Mouse (Mus musculus) R1 (cell line): Measurements from ENCODE around the gene Kbtbd2.

Source experiments
- DNase-seq: peaks from one replicate; pipeline ENCODE4 v3.0.0-alpha.2; 2018; ENCODE audit warnings: low read depth, low spot score

Gene Kbtbd2

DNA sequence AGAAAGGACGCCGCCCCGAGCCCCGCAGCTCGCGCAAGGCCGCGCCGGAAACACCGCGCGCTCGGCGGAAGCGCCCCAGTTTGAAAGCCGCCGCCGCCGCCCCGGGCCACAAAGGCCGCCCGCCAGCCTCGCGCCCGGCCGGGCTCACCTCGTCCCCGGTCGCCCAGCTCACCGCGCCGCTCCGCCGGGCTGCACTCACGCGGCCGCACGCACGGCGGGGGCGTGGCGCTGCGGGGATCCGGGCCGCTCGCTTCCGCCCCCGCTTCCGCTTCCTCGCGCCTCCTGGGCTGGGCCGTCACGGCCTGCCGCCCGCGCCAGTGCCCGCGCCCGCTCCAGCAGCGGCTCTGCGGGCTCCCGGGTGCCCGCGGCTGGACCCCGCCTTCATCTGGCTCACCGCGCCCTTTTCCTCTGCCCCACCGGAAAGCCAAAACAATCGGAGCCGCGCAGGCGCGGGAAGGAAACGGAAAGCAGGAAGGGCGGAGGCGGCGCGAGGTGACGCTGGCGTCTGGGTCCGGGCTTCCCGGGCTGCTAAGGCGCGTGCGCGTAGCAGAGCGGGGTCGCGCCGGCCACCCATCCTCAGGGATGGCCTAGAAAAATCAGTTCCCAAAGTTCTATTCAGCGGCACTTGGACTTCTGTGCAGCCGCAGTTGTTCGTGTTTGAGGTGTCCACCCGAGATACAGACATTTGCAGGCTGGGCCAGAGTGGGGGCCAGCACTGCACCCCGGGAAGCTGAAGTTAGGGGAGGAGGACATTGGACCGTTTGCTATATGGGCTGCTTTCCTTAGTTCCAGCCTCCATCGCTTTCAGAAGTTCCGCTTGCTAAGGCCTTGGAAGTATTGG, at the start of gene Kbtbd2:
Kbtbd2 (minus strand) TSS at position 503 of the 841 bp plus-strand sequence.
- peak; percentile 94 for DNase-seq

DNA sequence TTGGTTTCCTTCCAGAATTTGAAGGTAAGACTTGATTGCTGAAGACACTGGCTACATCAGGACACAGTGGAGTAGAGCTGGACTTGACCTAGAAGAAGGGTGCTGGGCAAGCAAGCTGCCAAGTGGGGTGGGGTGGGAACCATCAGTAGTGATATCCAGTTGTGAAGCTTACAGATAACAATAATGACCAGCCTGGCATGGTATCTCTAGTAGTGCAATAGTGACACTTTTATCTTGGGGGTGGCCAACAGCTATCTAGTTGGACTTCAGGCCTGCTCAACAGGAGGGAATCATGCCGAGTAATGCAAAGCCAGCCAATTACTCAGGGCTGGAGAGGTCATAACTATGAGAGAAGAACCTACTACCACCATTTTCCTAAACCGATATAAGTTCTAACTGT, 46.8 kb upstream of the Kbtbd2 start:
- no peak for DNase-seq

DNA sequence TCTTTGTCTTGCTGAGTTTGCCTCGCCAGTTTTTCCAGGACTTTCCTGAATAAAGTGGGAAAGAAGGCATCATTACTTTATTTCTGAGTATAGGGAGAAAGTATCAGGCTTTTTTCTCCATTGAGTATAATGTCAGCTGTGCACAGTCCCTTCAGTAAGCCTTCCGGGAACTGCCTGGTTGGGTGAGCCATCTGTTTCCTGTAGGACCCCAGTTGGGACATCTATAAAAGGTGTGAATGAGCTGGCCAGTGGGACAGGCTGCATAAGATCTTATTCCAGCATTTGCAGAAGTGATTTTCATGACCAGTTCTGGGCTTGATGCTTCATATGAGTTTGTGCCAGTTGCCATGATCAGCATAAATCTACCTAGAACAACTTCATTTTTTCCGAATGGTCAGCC, 45.6 kb upstream of the Kbtbd2 start:
- DNase-seq, result no peak

DNA sequence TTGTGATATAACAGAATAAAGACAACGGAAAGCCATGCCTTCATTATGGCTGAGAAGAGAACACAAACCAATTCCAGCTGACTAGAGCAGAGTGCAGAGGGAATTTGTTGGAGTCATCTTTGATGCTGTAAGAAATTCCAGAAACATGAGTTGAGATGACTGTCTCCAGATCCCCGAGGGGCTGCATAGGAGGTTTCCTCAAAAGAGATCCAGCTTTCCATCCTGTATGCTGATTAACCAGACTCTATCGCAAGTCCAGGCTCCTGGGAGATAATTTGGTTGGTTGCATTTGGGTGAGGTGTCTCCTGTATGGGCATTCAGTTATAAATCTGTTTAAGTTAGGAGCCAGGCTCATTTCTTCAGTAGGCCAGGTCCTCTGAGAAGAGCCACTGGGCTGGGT, 40.0 kb upstream of the Kbtbd2 start:
- no peak for DNase-seq

DNA sequence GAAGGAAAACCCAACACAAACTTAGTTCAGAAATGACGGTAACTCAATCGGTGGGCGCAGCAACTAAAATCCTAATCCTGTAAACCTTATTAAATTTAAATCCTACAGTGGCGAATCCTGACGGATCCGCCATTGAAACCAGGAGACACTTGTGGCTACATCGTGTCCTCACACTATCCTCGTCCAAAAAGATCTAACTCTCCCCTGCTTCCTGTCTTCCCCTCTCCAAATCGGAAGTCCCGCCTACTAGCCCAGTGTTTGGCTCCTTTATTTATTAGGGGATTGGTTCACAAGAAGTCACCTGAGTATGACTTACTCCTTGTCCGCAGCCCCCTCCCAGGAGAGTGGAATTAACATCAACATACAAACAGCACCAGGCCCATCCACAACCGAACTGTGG, 39.6 kb upstream of the Kbtbd2 start:
- DNase-seq, result peak; percentile 91

DNA sequence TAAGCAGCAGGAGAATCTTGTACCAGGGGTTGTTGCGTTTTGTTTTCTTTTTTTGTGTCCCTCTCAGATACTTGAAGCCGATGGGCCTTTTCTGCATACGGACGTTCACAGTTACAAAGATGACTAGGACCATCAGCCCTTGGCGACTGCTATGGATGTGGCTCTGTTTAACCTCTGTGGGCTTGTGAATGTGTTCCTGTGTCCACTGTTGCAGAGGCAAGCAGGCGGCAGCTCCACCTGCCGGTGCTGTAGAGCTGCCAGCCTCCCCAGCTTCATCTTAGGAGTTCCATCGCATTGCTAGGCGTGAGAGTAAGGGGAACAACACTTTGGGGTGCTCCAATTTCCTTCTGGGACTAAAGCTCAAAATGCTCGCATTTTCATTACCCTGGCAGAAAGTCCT, 37.9 kb upstream of the Kbtbd2 start:
- peak; percentile 65 for DNase-seq

DNA sequence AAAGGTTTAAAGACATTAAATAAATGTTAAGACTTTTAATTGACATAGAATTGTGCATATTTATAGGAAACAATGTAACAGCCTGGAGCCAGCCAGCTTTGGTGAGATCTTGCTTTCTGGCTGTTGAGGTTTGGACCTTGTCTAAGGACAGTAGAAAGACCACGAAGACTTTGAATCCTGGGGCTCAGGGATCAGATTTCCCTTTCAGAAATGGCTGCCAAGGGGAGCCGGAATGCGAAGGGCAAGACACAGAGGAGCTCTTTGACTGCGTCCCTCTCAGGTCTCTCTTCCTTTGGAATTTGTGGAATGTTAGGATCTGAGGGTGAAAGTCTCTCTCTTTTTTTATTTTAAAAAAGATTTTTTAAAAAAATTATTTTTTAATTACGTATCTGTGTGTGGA, 37.2 kb upstream of the Kbtbd2 start:
- peak; percentile 55 for DNase-seq

DNA sequence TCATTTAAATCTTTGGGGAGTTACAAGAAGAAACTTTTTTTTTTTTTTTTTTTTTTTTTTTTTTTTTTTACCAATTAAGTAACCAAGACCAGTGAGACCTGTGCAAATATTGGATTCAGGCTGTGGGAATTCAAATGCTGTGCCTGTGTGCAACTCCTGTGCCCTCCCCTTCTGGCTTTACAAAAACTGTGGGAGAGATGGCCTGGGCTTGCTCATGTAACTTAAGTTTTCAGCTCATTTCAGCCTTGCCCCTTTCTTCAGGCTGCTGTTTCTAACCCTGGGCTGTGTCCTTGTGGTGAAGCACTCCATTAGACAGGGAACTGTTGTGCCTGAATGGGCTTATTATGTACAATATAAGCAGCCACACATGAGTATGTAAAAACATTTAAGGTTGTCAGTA, 35.2 kb upstream of the Kbtbd2 start:
- DNase-seq, result peak; percentile 57

DNA sequence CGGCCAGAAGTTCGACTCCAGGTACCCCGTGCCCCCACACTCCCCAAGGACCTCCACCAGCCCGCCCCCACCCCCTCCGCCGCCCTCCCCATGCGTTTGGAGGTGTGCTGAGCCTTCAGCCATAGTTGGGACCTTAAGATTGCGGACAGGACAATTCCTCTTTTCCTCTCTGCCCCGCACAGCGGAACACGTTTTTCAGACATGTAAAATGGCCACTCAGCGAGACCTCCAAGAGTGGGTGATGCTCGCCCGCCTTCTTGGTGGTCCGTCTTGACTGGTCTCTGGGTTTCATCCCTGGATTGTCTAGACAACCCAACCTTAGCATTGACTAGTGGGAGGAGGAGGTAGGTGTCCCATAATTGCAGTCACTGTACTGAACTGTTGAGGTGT, 34.8 kb upstream of the Kbtbd2 start:
- DNase-seq, result peak; percentile 52

DNA sequence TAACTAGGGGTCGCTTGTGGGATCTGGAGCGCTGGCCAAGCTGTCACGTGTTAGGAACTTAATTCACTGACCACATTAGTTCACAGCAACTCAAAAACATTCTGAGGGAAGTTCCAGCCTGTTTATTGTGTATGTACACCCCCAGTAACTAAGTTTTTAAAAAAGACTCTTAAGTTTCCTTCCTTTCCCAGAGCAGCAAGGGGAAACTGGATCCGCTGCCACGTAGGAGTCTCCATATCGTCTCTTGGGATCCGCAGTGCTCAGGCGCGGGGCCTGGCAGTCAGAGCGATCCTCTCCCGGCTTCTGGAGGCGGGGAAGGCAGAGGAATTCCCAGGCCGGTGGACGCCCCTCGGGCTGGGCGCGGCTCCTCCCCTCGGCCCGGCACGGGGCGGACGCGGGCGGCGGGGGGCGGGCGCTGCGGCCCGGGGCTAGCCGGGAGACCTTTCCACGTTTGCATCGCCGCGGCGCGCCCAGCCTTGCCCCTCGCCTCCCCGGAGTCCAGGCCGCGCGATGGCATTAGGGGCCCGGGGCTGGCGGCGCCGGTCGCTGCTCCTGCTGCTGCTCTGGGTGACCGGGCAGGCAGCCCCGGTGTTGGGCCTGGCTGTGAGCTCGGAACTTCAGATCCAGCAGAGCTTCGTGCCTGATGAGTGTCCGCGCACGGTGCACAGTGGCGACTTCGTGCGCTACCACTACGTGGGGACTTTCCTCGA, 34.2 kb upstream of the Kbtbd2 start, which contains the start of gene Fkbp9:
Fkbp9 (plus strand) TSS at position 363 of the 710 bp plus-strand sequence.
- peak; percentile 85 for DNase-seq

DNA sequence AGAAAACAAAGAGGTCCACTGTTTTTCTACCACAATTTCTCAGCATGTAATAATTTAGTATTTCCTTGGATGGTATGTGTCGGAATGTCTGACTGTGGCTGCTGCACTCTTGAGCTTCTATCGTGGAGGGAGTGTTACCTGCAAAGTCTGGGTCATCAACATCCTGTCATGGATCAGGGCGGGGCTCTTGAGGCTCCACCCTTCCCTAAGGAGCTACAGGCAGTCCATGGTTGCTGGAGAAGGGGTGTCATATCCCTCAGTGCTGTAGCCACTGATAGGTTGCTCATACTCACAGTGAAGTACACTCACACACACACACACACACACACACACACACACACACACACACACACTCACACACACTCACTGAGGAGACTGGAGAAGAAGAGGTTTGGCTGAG, 28.0 kb upstream of the Kbtbd2 start:
- DNase-seq, result no peak

DNA sequence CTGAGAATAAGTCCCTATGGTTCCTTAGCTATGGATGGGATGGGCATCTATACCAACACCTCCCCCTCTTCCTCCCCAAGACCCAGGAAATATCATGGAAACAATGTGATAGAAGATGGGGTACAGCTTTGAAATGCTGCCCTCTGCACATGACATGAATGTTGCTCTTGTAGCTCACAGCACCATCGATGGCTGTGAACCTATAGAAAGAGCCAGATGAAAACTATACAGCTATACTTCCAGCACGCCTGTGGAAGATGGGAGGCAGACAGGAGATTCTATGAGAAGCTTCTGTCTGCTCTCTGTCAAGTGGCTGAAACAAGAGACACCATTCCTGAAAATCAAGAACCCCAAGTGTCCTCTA, 21.5 kb upstream of the Kbtbd2 start:
- DNase-seq, result no peak

DNA sequence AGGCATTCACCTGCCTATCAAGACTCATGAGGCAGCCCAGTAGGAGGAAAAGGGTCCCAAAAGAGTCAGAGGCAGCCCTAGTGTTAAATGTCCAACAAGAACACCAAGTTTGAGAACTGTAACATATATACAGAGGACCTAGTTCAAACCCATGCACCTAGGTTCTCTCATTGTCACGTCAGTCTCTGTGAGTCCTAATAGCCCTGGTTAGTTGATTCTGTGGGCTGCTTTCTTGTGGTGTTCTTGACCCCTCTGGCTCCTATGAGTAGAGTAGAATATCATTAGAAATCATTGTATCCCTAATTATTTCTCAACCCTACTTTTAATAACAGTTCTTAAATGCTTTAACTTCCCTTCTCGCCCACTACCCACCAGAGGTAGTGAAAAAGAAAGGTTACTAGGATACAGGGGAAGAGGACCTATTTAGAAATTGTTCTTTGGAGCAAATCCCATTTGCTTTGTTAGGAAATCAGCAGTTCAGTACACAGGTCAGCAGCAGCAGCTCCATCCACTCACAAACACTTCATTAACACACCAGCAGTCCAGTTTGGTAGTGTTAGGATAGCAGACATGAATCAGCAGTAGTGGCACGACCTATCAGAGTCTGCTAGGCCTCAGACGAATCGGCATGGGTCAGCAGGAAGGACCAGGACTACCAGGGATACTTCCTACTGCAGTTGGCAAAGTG, 21.0 kb upstream of the Kbtbd2 start:
- no peak for DNase-seq

DNA sequence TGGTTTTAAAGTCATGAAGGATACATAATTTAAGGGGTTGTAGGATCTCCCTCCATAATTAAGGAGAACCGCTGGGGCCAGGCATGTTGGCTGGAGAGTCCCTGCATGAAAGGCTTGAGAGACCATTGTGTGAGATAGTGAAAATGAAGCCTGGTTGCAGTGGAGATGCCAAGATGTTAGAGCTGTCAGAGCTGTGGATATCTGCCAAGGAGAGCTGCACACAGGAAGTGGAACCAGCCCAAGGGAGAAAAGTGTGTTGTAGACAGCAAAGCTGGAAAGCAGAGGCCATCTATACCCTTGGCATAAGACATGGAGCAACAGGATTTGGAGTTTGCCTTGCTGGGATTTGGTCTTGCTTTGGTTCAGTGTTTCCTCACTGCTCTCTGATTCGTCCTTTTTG, 15.7 kb upstream of the Kbtbd2 start:
- DNase-seq, result no peak

DNA sequence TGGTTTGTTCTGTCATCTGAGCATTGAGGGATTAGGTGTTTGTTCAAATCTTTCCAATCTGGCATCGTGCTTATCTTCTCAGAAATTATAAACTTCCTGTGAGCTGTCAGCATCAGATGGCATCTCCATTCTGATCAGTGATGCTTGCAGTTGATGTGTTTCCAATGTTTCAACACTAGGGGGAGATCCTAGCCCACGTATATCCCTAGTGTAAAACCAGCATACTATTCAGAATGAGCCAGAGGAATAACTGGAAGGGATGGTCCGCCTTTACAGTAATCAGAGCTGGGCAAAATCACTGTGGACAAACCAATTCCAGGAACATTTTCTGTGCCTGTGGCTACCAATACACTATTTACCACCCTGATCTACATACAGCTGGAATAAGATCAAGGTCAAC, 11.0 kb upstream of the Kbtbd2 start:
- peak; percentile 53 for DNase-seq

DNA sequence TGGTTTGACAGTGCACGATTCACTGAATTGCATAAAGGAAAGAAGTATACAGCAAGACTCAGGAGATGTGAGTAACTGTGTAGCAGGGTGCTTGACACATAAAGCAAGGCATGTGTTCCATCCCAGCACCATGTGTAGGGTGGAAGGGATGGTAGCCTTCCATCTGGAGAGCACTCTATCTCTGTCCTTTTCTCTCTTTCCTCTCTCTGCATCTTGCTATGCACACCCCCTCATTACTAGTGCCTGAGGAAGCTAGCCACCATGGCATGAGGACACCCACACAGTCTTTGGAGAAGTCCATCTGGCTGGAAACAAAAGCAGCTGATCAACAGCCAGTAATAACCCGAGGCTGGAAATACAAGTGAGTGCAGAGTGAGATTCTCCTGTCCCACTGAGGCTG, 8.6 kb upstream of the Kbtbd2 start:
- DNase-seq, result no peak

DNA sequence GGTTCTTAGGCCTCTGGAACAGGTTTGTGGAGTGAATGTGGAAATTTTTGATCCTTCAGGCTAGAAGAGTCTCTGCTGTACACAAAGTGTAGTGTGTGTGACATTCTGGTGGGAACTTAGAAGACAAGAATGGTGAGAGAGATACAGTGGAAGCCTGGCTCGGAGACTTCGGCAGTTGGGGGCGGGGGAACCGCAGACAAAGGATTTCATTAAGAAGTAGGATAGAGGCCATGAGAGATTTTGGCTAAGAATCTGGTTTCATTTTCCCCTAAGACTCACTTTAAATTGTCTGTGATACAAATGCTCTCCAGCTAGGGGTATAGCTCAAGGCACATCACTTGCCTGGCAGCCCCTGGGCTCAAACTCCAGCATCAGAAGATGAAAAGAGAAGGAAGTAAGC, 7.4 kb upstream of the Kbtbd2 start:
- DNase-seq, result no peak

DNA sequence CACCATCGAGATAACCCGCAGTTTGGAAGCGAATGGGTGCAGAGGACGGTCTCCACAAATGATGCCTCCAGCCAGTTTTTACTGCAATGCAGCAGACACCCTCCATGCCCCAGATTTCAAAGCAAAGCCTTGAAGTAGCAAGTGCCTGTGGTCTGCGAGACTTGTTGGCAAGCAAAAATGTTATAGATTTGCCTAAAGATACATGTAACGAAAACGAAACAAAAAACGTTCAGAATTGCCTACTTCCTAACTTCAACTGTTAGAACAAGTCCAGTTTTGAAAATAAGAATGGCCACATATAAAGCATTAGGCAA, 496 bp upstream of the Kbtbd2 start:
- no peak for DNase-seq

DNA sequence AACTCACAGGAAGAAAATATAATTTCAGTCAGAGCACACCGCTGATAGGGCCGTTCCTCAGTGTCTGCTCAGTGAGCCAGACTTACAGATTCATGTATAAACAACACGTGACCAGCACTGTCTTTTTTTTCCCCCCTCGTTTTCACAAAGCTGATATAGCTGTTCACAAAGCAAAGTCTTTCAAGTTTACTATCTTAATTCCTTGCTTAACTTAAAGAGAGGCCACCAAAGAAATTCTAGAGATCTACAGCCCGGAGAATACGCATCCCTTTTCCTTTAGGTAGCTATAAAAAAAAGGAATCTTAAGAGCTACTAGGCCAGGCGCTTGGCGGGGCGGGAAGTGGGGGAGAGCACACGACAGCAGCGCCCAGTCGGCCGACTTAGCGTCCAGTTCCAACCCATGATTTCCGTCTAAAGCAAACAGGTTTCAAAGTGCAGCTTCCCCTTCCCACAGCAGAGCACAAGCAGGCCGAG, 908 bp downstream of the Kbtbd2 start:
- DNase-seq, result peak; percentile 40

DNA sequence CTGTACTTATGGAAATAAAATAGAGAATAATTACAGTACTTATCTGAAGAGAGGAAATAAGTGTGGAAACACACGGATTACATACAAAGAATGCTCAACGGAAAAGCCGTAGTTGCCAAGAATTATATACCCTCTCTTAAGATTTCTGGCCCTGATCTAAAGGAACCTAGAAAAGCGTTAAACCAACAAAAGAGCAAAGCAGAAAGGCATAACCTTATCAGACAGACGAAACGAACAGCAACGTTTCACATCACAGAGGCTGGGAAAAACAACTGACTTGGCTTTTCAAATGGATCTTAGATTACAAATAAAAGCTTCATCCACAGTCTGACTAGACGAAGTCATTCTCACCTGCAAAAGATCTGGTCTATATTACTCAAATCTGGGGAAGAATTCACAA, 1.4 kb downstream of the Kbtbd2 start:
- no peak for DNase-seq

DNA sequence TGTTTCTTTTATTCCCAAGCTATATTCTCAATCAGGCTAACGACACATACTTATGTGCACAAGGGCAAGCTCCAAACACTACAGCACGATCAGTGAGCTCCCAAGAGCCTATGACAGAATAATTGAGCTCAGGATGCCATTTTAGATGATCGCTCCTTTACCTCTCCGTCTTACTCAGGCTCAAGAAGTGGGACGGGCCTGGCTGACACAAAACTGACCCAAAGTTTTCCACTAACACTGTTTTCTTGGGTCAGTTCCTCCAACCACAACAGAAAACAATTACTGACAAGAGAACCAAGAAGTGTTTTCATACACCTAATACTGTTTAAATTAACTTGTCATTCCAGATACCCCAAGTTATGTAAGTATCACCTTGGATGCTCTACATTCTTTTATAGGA, 2.8 kb downstream of the Kbtbd2 start:
- no peak for DNase-seq

DNA sequence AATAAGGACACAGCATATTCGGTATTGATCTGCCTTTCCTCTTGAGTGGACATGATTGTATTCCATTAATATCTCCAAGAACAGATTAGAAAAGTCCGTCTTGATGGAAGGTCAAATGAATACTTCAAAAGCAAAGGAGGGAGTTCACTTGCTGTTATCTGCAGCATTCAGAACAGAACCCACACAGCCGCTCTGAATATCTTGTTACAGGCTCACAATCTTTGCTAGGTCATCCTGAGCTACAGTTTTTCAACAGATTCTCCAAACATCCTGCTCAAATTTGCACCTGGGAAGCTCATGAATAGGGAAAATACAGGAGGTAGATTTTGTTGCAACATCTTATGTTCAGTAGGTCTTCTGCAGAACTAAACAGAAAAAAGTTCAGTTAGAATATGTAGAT, 8.3 kb downstream of the Kbtbd2 start:
- DNase-seq, result no peak

DNA sequence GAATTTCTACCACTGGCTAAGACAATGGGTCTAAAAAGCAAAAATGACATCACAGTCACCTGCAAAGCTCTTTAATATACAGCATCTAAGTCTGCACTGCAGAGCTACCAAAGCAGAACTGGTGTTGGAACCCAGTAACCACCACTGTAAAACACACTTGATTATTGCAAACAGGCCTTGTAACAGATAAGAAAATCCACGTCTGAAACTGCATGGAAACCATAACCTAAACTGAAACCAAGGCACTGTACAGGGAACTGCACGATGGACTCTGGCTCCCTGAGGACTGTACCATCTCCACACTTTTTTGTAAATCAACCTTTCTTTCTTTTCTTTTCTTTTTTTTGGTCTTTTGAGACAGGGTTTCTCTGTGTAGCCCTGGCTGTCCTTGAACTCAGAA, 9.9 kb downstream of the Kbtbd2 start:
- no peak for DNase-seq
